Mouse (Mus musculus): ENCODE results near the gene Gm45713. TPM values are rescaled to one million over a fixed set of nuclear protein-coding genes. Genes with fewer than 3 reads are reported as not detected.

The Gm45713 gene
- total and polyA plus RNA-seq, 3 experiments, result 3.9 TPM; not detected in 2

GRCm38 (mm10) chr7:45160316-45160800, 24.3 kb upstream of the Gm45713 start:
- DNase-seq (ENCODE audit: low read depth, low spot score), result no peak
- Histone ChIP-seq H3K4me3 (ENCODE audit: control insufficient read depth in 1 of 2, insufficient read depth in 1 of 2, low read depth in 2 of 2, low read length in 2 of 2) (no peak overlapping the region), H3K27ac (ENCODE audit: control insufficient read depth, low read depth, low read length) (no peak overlapping the region), H3K27me3 (ENCODE audit: control insufficient read depth in 1 of 2, insufficient read depth in 2 of 2, low read length in 2 of 2) (peaks cover 4 to 6% of the 10 kb centered on the region in 2 experiments; a peak in 3 of 4 replicates), H3K4me1 (ENCODE audit: control insufficient read depth in 1 of 2, insufficient read depth in 2 of 2, low read length in 2 of 2) (peaks cover 1 to 8% of the 10 kb centered on the region in 2 experiments), H3K79me2 (ENCODE audit: control insufficient read depth, insufficient read depth, low read length, poor library complexity) (no peaks in the 10 kb centered on the region), H3K9me3 (replicated peaks; ENCODE audit: insufficient read depth, low read length) (no peaks in the 10 kb centered on the region), H3K36me3 (ENCODE audit: control insufficient read depth in 1 of 2, insufficient read depth in 2 of 2, low read length in 2 of 2) (peaks cover 0 to 5% of the 10 kb centered on the region in 2 experiments; a peak in 2 of 4 replicates), H3K9ac (ENCODE audit: control insufficient read depth, low read depth, low read length, poor library complexity, severe bottlenecking) (no peak overlapping the region)
- TF ChIP-seq MAX (IDR thresholded peaks at IDR 0.05; ENCODE audit: low read length), result no peak
- TF ChIP-seq BHLHE40 (IDR thresholded peaks at IDR 0.05; ENCODE audit: borderline replicate concordance, low read depth, low read length), result no peak

- Histone ChIP-seq H3K27me3 (ENCODE audit: control insufficient read depth in 1 of 2, insufficient read depth in 2 of 2, low read length in 2 of 2) (peaks cover 0 to 1% of the 10 kb centered on the region in 2 experiments; a peak in 1 of 4 replicates), H3K36me3 (ENCODE audit: control insufficient read depth in 1 of 2, insufficient read depth in 2 of 2, low read length in 2 of 2) (peaks cover 0 to 8% of the 10 kb centered on the region in 2 experiments; a peak in 2 of 4 replicates), H3K4me3 (ENCODE audit: control insufficient read depth in 1 of 2, insufficient read depth in 1 of 2, low read depth in 2 of 2, low read length in 2 of 2) (no peak overlapping the region), H3K9ac (ENCODE audit: control insufficient read depth, low read depth, low read length, poor library complexity, severe bottlenecking) (no peak overlapping the region), H3K9me3 (replicated peaks; ENCODE audit: insufficient read depth, low read length) (no peaks in the 10 kb centered on the region), H3K4me1 (ENCODE audit: control insufficient read depth in 1 of 2, insufficient read depth in 2 of 2, low read length in 2 of 2) (peaks cover 4 to 12% of the 10 kb centered on the region in 2 experiments), H3K79me2 (ENCODE audit: control insufficient read depth, insufficient read depth, low read length, poor library complexity) (peaks cover 2% of the 10 kb centered on the region; the same call in 1 of the 2 replicates), H3K27ac (ENCODE audit: control insufficient read depth, low read depth, low read length) (no peak overlapping the region)
- DNase-seq (ENCODE audit: low read depth, low spot score), result no peak
- no peak for TF ChIP-seq MAX (IDR thresholded peaks at IDR 0.05; ENCODE audit: low read length)
- no peak for TF ChIP-seq ZNF384 (IDR thresholded peaks at IDR 0.05; ENCODE audit: low read depth, low read length)
- no peak for TF ChIP-seq MEF2A (IDR thresholded peaks at IDR 0.05; ENCODE audit: extremely low read depth, insufficient replicate concordance, low read depth, low read length, poor library complexity, severe bottlenecking)
- TF ChIP-seq MYB (IDR thresholded peaks at IDR 0.05; ENCODE audit: low read depth, low read length), result no peak
- TF ChIP-seq SIN3A (IDR thresholded peaks at IDR 0.05; ENCODE audit: low read length), result no peak
These were observed 23.0 kb upstream of the Gm45713 start for GRCm38 (mm10) chr7:45158991-45159390.

GRCm38 (mm10) chr7:45157459-45157858, 21.4 kb upstream of the Gm45713 start:
- H3K36me3 ChIP-seq (ENCODE audit: control insufficient read depth in 1 of 2, insufficient read depth in 2 of 2, low read length in 2 of 2), result peaks cover 0 to 11% of the 10 kb centered on the region in 2 experiments; a peak in 2 of 4 replicates
- no peak overlapping the region for H3K4me3 ChIP-seq (ENCODE audit: control insufficient read depth in 1 of 2, insufficient read depth in 1 of 2, low read depth in 2 of 2, low read length in 2 of 2)
- no peaks in the 10 kb centered on the region for H3K27me3 ChIP-seq (ENCODE audit: control insufficient read depth in 1 of 2, insufficient read depth in 2 of 2, low read length in 2 of 2)

More at GRCm38 (mm10) chr7:45157459-45157858, 21.4 kb upstream of the Gm45713 start:
- TF ChIP-seq CHD2 (IDR thresholded peaks at IDR 0.05; ENCODE audit: low read length), result no peak
- no peak for TF ChIP-seq NRF1 (IDR thresholded peaks at IDR 0.05; ENCODE audit: insufficient read depth, low read depth, low read length, poor library complexity, severe bottlenecking)
- TF ChIP-seq BHLHE40 (IDR thresholded peaks at IDR 0.05; ENCODE audit: borderline replicate concordance, low read depth, low read length), result no peak
- no peak for TF ChIP-seq ZMIZ1 (IDR thresholded peaks at IDR 0.05; ENCODE audit: low read depth, low read length)
- no peak for TF ChIP-seq TAL1 (IDR thresholded peaks at IDR 0.05; ENCODE audit: low read length)
- no peak for TF ChIP-seq GATA1 (IDR thresholded peaks at IDR 0.05; ENCODE audit: low read depth, low read length)
- TF ChIP-seq HCFC1 (IDR thresholded peaks at IDR 0.05; ENCODE audit: low read depth, low read length), result no peak
- no peak for TF ChIP-seq POLR2A (IDR thresholded peaks at IDR 0.05; ENCODE audit: control insufficient read depth in 1 of 2, insufficient read depth in 1 of 2, low read depth in 1 of 2, low read length in 2 of 2, poor library complexity in 1 of 2)
- TF ChIP-seq USF2 (IDR thresholded peaks at IDR 0.05; ENCODE audit: borderline replicate concordance in 1 of 2, insufficient read depth in 1 of 2, low read depth in 1 of 2, low read length in 2 of 2), result no peak
- no peak for TF ChIP-seq MYB (IDR thresholded peaks at IDR 0.05; ENCODE audit: low read depth, low read length)
- no peak for TF ChIP-seq SMC3 (IDR thresholded peaks at IDR 0.05; ENCODE audit: low read depth, low read length)
- no peak for TF ChIP-seq SIN3A (IDR thresholded peaks at IDR 0.05; ENCODE audit: low read length)
- TF ChIP-seq E2F4 (IDR thresholded peaks at IDR 0.05; ENCODE audit: borderline replicate concordance, low read depth, low read length), result no peak
- TF ChIP-seq TCF12 (IDR thresholded peaks at IDR 0.05; ENCODE audit: low read depth, low read length), result no peak
- no peak for TF ChIP-seq POLR2AphosphoS5 (IDR thresholded peaks at IDR 0.05; ENCODE audit: borderline replicate concordance, low read depth, low read length)
- TF ChIP-seq JUND (IDR thresholded peaks at IDR 0.05; ENCODE audit: low read depth, low read length), result no peak
- no peak for TF ChIP-seq MXI1 (IDR thresholded peaks at IDR 0.05; ENCODE audit: low read depth, low read length)
- TF ChIP-seq RAD21 (IDR thresholded peaks at IDR 0.05; ENCODE audit: low read depth, low read length), result no peak
- no peak for TF ChIP-seq CHD1 (IDR thresholded peaks at IDR 0.05; ENCODE audit: low read depth, low read length)
- no peaks in the 10 kb centered on the region for H3K9me3 ChIP-seq (replicated peaks; ENCODE audit: insufficient read depth, low read length)
- no peak overlapping the region for H3K27ac ChIP-seq (ENCODE audit: control insufficient read depth, low read depth, low read length)
- H3K9ac ChIP-seq (ENCODE audit: control insufficient read depth, low read depth, low read length, poor library complexity, severe bottlenecking), result no peak overlapping the region
- H3K4me1 ChIP-seq (ENCODE audit: control insufficient read depth in 1 of 2, insufficient read depth in 2 of 2, low read length in 2 of 2), result peaks cover 4 to 12% of the 10 kb centered on the region in 2 experiments
- DNase-seq (ENCODE audit: low read depth, low spot score), result no peak
- peaks cover 7% of the 10 kb centered on the region; the same call in 1 of the 2 replicates for H3K79me2 ChIP-seq (ENCODE audit: control insufficient read depth, insufficient read depth, low read length, poor library complexity)

Data from MEL (cell line).